Mouse (Mus musculus) MEL (cell line): ENCODE data around the gene Calhm5. TPM values are rescaled to one million over a fixed set of nuclear protein-coding genes. Genes with fewer than 3 reads are reported as not detected.

Experiments
- DNase-seq: peaks from one replicate; pipeline ENCODE4 v3.0.0; 2011; ENCODE audit warnings: low read depth, low spot score
- H3K27ac ChIP-seq: 2 replicates; pipeline ENCODE4 v1.5.1; 2012; ENCODE audit warnings: low read depth, mild to moderate bottlenecking, control low read depth, low read length, moderate library complexity; ENCODE audit not compliant: control insufficient read depth
- H3K27me3 ChIP-seq, 2 experiments: fragments of 150-350 bp in 1 of 2; sonication (generic) in 1 of 2; 2 replicates each; pipeline ENCODE4 v1.6.1; 2012; ENCODE audit warnings: low read length in 2 of 2, mild to moderate bottlenecking in 2 of 2, improper control_type of control experiment in 1 of 2, moderate library complexity in 1 of 2; ENCODE audit not compliant: insufficient read depth in 2 of 2, control insufficient read depth in 1 of 2
- H3K36me3 ChIP-seq, 2 experiments: 2 replicates each; pipeline ENCODE4 v1.6.1; 2012 to 2014; ENCODE audit warnings: low read length in 2 of 2, improper control_type of control experiment in 1 of 2, inconsistent platforms in 1 of 2, mild to moderate bottlenecking in 1 of 2; ENCODE audit not compliant: insufficient read depth in 2 of 2, control insufficient read depth in 1 of 2
- H3K4me1 ChIP-seq, 2 experiments: fragments of 150-350 bp in 1 of 2; sonication (generic) in 1 of 2; 2 replicates each; pipeline ENCODE4 v1.6.1; 2012; ENCODE audit warnings: low read length in 2 of 2, improper control_type of control experiment in 1 of 2, mild to moderate bottlenecking in 1 of 2; ENCODE audit not compliant: insufficient read depth in 2 of 2, control insufficient read depth in 1 of 2
- H3K4me3 ChIP-seq, 2 experiments: fragments of 150-350 bp in 1 of 2; sonication (generic) in 1 of 2; 2 replicates each; pipeline ENCODE4 v1.5.1; 2012; ENCODE audit warnings: low read depth in 2 of 2, low read length in 2 of 2, mild to moderate bottlenecking in 2 of 2, moderate library complexity in 2 of 2, control low read depth in 1 of 2, improper control_type of control experiment in 1 of 2; ENCODE audit not compliant: control insufficient read depth in 1 of 2, insufficient read depth in 1 of 2
- H3K79me2 ChIP-seq: 2 replicates; pipeline ENCODE4 v1.6.1; 2012; ENCODE audit warnings: mild to moderate bottlenecking, low read length, moderate library complexity; ENCODE audit not compliant: control insufficient read depth, poor library complexity, insufficient read depth
- H3K9ac ChIP-seq: 2 replicates; pipeline ENCODE4 v1.6.1; 2012; ENCODE audit warnings: low read depth, mild to moderate bottlenecking, control low read depth, low read length, moderate library complexity; ENCODE audit not compliant: control insufficient read depth, poor library complexity, severe bottlenecking
- H3K9me3 ChIP-seq: fragments of 150-350 bp; sonication (generic); replicated peaks from 2 replicates; pipeline ENCODE4 v1.6.1; 2012; ENCODE audit warnings: mild to moderate bottlenecking, low read length, improper control_type of control experiment, moderate library complexity; ENCODE audit not compliant: insufficient read depth
- CHD1 ChIP-seq: IDR thresholded peaks from 2 replicates; pipeline ENCODE4 v1.6.1; 2012; ENCODE audit warnings: low read depth, mild to moderate bottlenecking, inconsistent platforms, low read length, improper control_type of control experiment
- CTCF ChIP-seq, 3 experiments: IDR thresholded peaks in 2 of 3; conservative IDR thresholded peaks in 1 of 3; 2 replicates each; pipeline ENCODE4 v1.5.1; 2011 to 2012; ENCODE audit warnings: low read length in 3 of 3, low read depth in 2 of 3, mild to moderate bottlenecking in 2 of 3, improper control_type of control experiment in 1 of 3, inconsistent platforms in 1 of 3, mixed read lengths in 1 of 3, moderate library complexity in 1 of 3; ENCODE audit not compliant: control insufficient read depth in 1 of 3, insufficient read depth in 1 of 3, poor library complexity in 1 of 3, severe bottlenecking in 1 of 3
- ELF1 ChIP-seq: IDR thresholded peaks from 2 replicates; pipeline ENCODE4 v1.6.1; 2014; ENCODE audit warnings: low read depth, mild to moderate bottlenecking, inconsistent platforms, low read length, improper control_type of control experiment, moderate library complexity
- ETS1 ChIP-seq: IDR thresholded peaks from 2 replicates; pipeline ENCODE4 v1.6.1; 2012; ENCODE audit warnings: low read depth, mild to moderate bottlenecking, inconsistent platforms, low read length, improper control_type of control experiment, moderate library complexity
- GABPA ChIP-seq: IDR thresholded peaks from 2 replicates; pipeline ENCODE4 v1.6.1; 2012; ENCODE audit warnings: low read depth, mild to moderate bottlenecking, inconsistent platforms, low read length, improper control_type of control experiment, moderate library complexity
- MAZ ChIP-seq: IDR thresholded peaks from 2 replicates; pipeline ENCODE4 v1.6.1; 2012; ENCODE audit warnings: low read depth, mild to moderate bottlenecking, inconsistent platforms, low read length, improper control_type of control experiment
- MEF2A ChIP-seq: IDR thresholded peaks from 2 replicates; pipeline ENCODE4 v1.6.1; 2014; ENCODE audit warnings: low read depth, mild to moderate bottlenecking, inconsistent platforms, low read length, improper control_type of control experiment; ENCODE audit not compliant: poor library complexity, insufficient replicate concordance, severe bottlenecking; ENCODE audit errors: extremely low read depth
- MXI1 ChIP-seq: IDR thresholded peaks from 2 replicates; pipeline ENCODE4 v1.6.1; 2011; ENCODE audit warnings: mild to moderate bottlenecking, low read depth, low read length, improper control_type of control experiment
- MYB ChIP-seq: IDR thresholded peaks from 2 replicates; pipeline ENCODE4 v1.6.1; 2011; ENCODE audit warnings: mild to moderate bottlenecking, low read depth, low read length, improper control_type of control experiment
- NELFE ChIP-seq: IDR thresholded peaks from 2 replicates; pipeline ENCODE4 v1.6.1; 2011; ENCODE audit warnings: low read depth, low read length, improper control_type of control experiment
- NRF1 ChIP-seq: IDR thresholded peaks from 2 replicates; pipeline ENCODE4 v1.6.1; 2014; ENCODE audit warnings: low read depth, mild to moderate bottlenecking, inconsistent platforms, low read length, improper control_type of control experiment, moderate library complexity; ENCODE audit not compliant: poor library complexity, insufficient read depth, severe bottlenecking
- POLR2A ChIP-seq, 2 experiments: IDR thresholded peaks; 2 replicates each; pipeline ENCODE4 v1.6.1; 2011 to 2012; ENCODE audit warnings: low read length in 2 of 2, mild to moderate bottlenecking in 2 of 2, control low read depth in 1 of 2, improper control_type of control experiment in 1 of 2, low read depth in 1 of 2, moderate library complexity in 1 of 2; ENCODE audit not compliant: control insufficient read depth in 1 of 2, insufficient read depth in 1 of 2, poor library complexity in 1 of 2
- POLR2AphosphoS5 ChIP-seq: IDR thresholded peaks from 2 replicates; pipeline ENCODE4 v1.6.1; 2012; ENCODE audit warnings: low read depth, borderline replicate concordance, mild to moderate bottlenecking, inconsistent platforms, low read length, moderate library complexity, mixed read lengths
- SIN3A ChIP-seq: IDR thresholded peaks from 2 replicates; pipeline ENCODE4 v1.6.1; 2012; ENCODE audit warnings: low read length, improper control_type of control experiment, inconsistent platforms
- TAL1 ChIP-seq: IDR thresholded peaks from 2 replicates; pipeline ENCODE4 v1.6.1; 2012; ENCODE audit warnings: mild to moderate bottlenecking, inconsistent platforms, low read length, moderate library complexity, mixed read lengths
- TBP ChIP-seq: IDR thresholded peaks from 2 replicates; pipeline ENCODE4 v1.8.0; 2011; ENCODE audit warnings: low read depth, low read length, improper control_type of control experiment
- UBTF ChIP-seq: IDR thresholded peaks from 2 replicates; pipeline ENCODE4 v1.6.1; 2012; ENCODE audit warnings: low read depth, mild to moderate bottlenecking, inconsistent platforms, low read length, improper control_type of control experiment, moderate library complexity, borderline replicate concordance; ENCODE audit not compliant: insufficient read depth
- ZKSCAN1 ChIP-seq: IDR thresholded peaks from 2 replicates; pipeline ENCODE4 v1.6.1; 2012; ENCODE audit warnings: low read depth, mild to moderate bottlenecking, inconsistent platforms, low read length, improper control_type of control experiment, moderate library complexity
- ZNF384 ChIP-seq: IDR thresholded peaks from 2 replicates; pipeline ENCODE4 v1.6.1; 2012; ENCODE audit warnings: low read depth, mild to moderate bottlenecking, inconsistent platforms, low read length, improper control_type of control experiment
- polyA plus RNA-seq, 2 experiments: library from polyadenylated mRNA; stranded (reverse) in 1 of 2; unstranded in 1 of 2; fragments of >175 nt in 1 of 2; fragments of >200 nt in 1 of 2; gene quantifications; 2 replicates each; pipeline versions ENCODE4 v1.2.1 to v1.2.4; 2012; ENCODE audit warnings: low replicate concordance in 2 of 2, low read depth in 1 of 2; ENCODE audit not compliant: insufficient read length in 2 of 2, insufficient read depth in 1 of 2, missing spikeins in 1 of 2
- total RNA-seq: library from RNA; depleted of rRNA; stranded (reverse); fragments of 300-350 nt; gene quantifications from 2 replicates; pipeline ENCODE4 v1.2.3, GENCODE M21; 2012

Calhm5 gene
- total and polyA plus RNA-seq, 3 experiments: not detected

DNA sequence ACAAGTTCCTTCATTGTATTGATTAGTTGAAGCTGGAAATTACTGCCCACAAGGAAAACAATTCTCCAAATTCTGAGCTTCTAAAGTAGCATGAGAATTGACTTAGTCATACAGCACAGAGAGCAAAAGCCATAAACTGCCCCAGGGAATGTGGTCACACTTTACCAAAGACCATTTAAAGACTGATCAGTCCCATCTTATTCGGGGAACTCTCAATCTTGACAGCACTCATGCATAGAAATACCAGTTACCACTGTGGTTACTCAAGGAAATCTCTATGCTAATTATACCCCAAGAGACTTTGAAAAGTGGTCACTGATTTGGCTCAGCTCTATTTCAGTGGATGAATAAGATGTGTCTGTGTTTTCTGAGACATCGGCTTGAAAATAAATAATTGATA, 1.2 kb downstream of the Calhm5 start:
- H3K27me3 ChIP-seq: peaks cover 0 to 1% of the 10 kb centered on the region in 2 experiments; a peak in 1 of 4 replicates
- no peak overlapping the region for H3K27ac ChIP-seq
- no peak for TF ChIP-seq ZKSCAN1
- TF ChIP-seq CTCF (IDR thresholded peaks at IDR 0.05 in 2 of 3, conservative IDR thresholded peaks at IDR 0.05 in 1 of 3; ENCODE audit: control insufficient read depth in 1 of 3, insufficient read depth in 1 of 3, low read depth in 2 of 3, low read length in 3 of 3, poor library complexity in 1 of 3, severe bottlenecking in 1 of 3): no peak
- no peak for TF ChIP-seq ZNF384
- TF ChIP-seq UBTF: no peak
- no peak for TF ChIP-seq MEF2A
- TF ChIP-seq TBP: no peak
- TF ChIP-seq MXI1: no peak
- TF ChIP-seq ETS1: no peak
- TF ChIP-seq TAL1: no peak
- no peak for TF ChIP-seq GABPA
- TF ChIP-seq MYB: no peak
- no peak for TF ChIP-seq SIN3A
- no peak for TF ChIP-seq POLR2AphosphoS5
- no peak for TF ChIP-seq ELF1
- no peak for TF ChIP-seq NRF1
- TF ChIP-seq NELFE: no peak
- no peak for TF ChIP-seq MAZ
- no peak for TF ChIP-seq CHD1
- H3K36me3 ChIP-seq: no peaks in the 10 kb centered on the region
- no peaks in the 10 kb centered on the region for H3K4me1 ChIP-seq
- H3K9me3 ChIP-seq: no peaks in the 10 kb centered on the region
- H3K4me3 ChIP-seq: no peak overlapping the region
- no peak for DNase-seq
- no peaks in the 10 kb centered on the region for H3K79me2 ChIP-seq
- no peak overlapping the region for H3K9ac ChIP-seq

DNA sequence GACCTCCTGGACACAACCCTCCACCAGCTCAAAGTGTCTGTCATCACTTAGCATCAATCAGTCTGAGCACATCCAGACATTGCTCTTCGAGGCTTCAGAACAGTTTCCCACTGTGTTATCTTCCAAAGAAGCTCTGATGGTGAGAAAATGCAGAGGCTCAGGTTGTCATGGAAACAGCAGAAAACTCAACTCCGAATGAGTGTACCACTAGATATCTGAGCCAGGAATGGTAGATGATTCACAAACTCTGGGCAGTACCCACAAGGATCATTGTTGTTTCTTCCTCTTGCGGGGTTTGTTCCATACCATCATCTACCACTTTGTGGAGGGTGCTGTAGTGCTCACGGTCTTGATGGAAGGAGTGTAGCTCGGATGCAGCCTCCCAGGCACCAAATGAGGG, 4.4 kb downstream of the Calhm5 start:
- no peaks in the 10 kb centered on the region for H3K4me1 ChIP-seq
- no peak for DNase-seq
- TF ChIP-seq MXI1: no peak
- no peak for TF ChIP-seq CTCF (IDR thresholded peaks at IDR 0.05 in 2 of 3, conservative IDR thresholded peaks at IDR 0.05 in 1 of 3; ENCODE audit: control insufficient read depth in 1 of 3, insufficient read depth in 1 of 3, low read depth in 2 of 3, low read length in 3 of 3, poor library complexity in 1 of 3, severe bottlenecking in 1 of 3)
- no peak for TF ChIP-seq POLR2A (IDR thresholded peaks at IDR 0.05; ENCODE audit: control insufficient read depth in 1 of 2, insufficient read depth in 1 of 2, low read depth in 1 of 2, low read length in 2 of 2, poor library complexity in 1 of 2)
- no peak for TF ChIP-seq POLR2AphosphoS5
- TF ChIP-seq, all 39 proteins: peak for 0
- Histone ChIP-seq H3K9ac (no peak overlapping the region), H3K9me3 (no peaks in the 10 kb centered on the region), H3K27ac (no peak overlapping the region), H3K36me3 (no peaks in the 10 kb centered on the region), H3K27me3 (peaks cover 0 to 1% of the 10 kb centered on the region in 2 experiments; a peak in 1 of 4 replicates), H3K4me3 (no peak overlapping the region), H3K79me2 (no peaks in the 10 kb centered on the region)
